Mouse (Mus musculus) C2C12 (cell line): ENCODE results near the gene Ppard. TPM values are rescaled to one million over a fixed set of nuclear protein-coding genes. Genes with fewer than 3 reads are reported as not detected.

ENCODE experiments used
- H3K27me3 ChIP-seq: one replicate; pipeline ENCODE4 v1.6.1; 2011; ENCODE audit not compliant: control insufficient read depth, insufficient read depth, insufficient read length
- H3K36me3 ChIP-seq: one replicate; pipeline ENCODE4 v1.6.1; 2011; ENCODE audit not compliant: control insufficient read depth, insufficient read depth
- H3K4me3 ChIP-seq: one replicate; pipeline ENCODE4 v1.5.1; 2011; ENCODE audit warnings: mild to moderate bottlenecking, control low read depth; ENCODE audit not compliant: poor library complexity, insufficient read depth, severe bottlenecking
- H3K79me2 ChIP-seq: one replicate; pipeline ENCODE4 v1.6.1; 2011; ENCODE audit not compliant: control insufficient read depth, insufficient read depth
- H3K79me3 ChIP-seq: one replicate; pipeline ENCODE4 v1.6.1; 2011; ENCODE audit warnings: low read depth, control low read depth
- H3ac ChIP-seq: one replicate; pipeline ENCODE3; 2011; ENCODE audit warnings: low read depth; ENCODE audit not compliant: control insufficient read depth, insufficient read length
- CEBPB ChIP-seq: IDR thresholded peaks from one replicate; pipeline ENCODE4 v1.6.1; 2011; ENCODE audit warnings: low read depth, mild to moderate bottlenecking, control low read depth, moderate library complexity
- CTCF ChIP-seq: IDR thresholded peaks from one replicate; pipeline ENCODE4 v1.5.1; 2011; ENCODE audit not compliant: control insufficient read depth, insufficient read depth, insufficient read length
- FOSL1 ChIP-seq: IDR thresholded peaks from one replicate; pipeline ENCODE4 v1.8.0; 2011; ENCODE audit warnings: mild to moderate bottlenecking, low read length; ENCODE audit not compliant: poor library complexity, insufficient read depth, severe bottlenecking
- MAX ChIP-seq: IDR thresholded peaks from one replicate; pipeline ENCODE4 v1.6.1; 2011; ENCODE audit warnings: mild to moderate bottlenecking, control low read depth
- MYOD1 ChIP-seq: IDR thresholded peaks from one replicate; pipeline ENCODE4 v1.6.1; 2011; ENCODE audit warnings: low read depth; ENCODE audit not compliant: control insufficient read depth, insufficient read length
- MYOG ChIP-seq: IDR thresholded peaks from one replicate; pipeline ENCODE4 v1.6.1; 2011; ENCODE audit not compliant: control insufficient read depth, insufficient read length; ENCODE audit errors: extremely low read depth
- USF1 ChIP-seq: IDR thresholded peaks from one replicate; pipeline ENCODE4 v1.6.1; 2011; ENCODE audit warnings: low read depth, mild to moderate bottlenecking, control low read depth, moderate library complexity
- polyA plus RNA-seq: library from polyadenylated mRNA; unstranded; fragments of >200 nt; fragmentation: generic; extraction: Trizol; gene quantifications from one replicate; pipeline ENCODE4 v1.2.1, GENCODE M21; 2012; ENCODE audit warnings: missing spikeins

Gene Ppard
- polyA plus RNA-seq, 1 experiment = 24.7 TPM

GRCm38 (mm10) chr17:28286133-28286532, 53.6 kb downstream of the Ppard start:
- no peak overlapping the region for H3K4me3 ChIP-seq
- no peaks in the 10 kb centered on the region for H3K27me3 ChIP-seq
- H3K79me2 ChIP-seq = no peaks in the 10 kb centered on the region
- H3K36me3 ChIP-seq = no peaks in the 10 kb centered on the region
- H3K79me3 ChIP-seq = no peaks in the 10 kb centered on the region
- TF ChIP-seq CTCF (no peak), USF1 (no peak), MYOG (no peak), MAX (no peak), CEBPB (no peak), FOSL1 (no peak), MYOD1 (no peak)
- no peak overlapping the region for H3ac ChIP-seq

- Histone ChIP-seq H3K27me3 (no peaks in the 10 kb centered on the region), H3K79me3 (no peaks in the 10 kb centered on the region), H3K79me2 (no peaks in the 10 kb centered on the region), H3K36me3 (peaks cover 2% of the 10 kb centered on the region), H3K4me3 (no peak overlapping the region), H3ac (no peak overlapping the region)
- TF ChIP-seq CTCF (no peak), MAX (no peak), USF1 (no peak), MYOG (no peak), CEBPB (no peak), FOSL1 (no peak), MYOD1 (no peak)
Measured at GRCm38 (mm10) chr17:28286964-28287363, 54.5 kb downstream of the Ppard start.

- Histone ChIP-seq H3K4me3 (no peak overlapping the region), H3ac (no peak overlapping the region), H3K79me2 (no peaks in the 10 kb centered on the region), H3K27me3 (no peaks in the 10 kb centered on the region), H3K79me3 (no peaks in the 10 kb centered on the region), H3K36me3 (peaks cover 7% of the 10 kb centered on the region)
- TF ChIP-seq MAX (no peak), CTCF (no peak), USF1 (no peak), FOSL1 (no peak)
Measured at GRCm38 (mm10) chr17:28287578-28287977, 55.1 kb downstream of the Ppard start.

GRCm38 (mm10) chr17:28287980-28288379, 55.5 kb downstream of the Ppard start:
- H3K79me2 ChIP-seq = no peaks in the 10 kb centered on the region

GRCm38 (mm10) chr17:28290262-28290661, 57.8 kb downstream of the Ppard start:
- no peak overlapping the region for H3ac ChIP-seq
- H3K4me3 ChIP-seq = no peak overlapping the region
- TF ChIP-seq USF1 = no peak
- H3K79me3 ChIP-seq = no peaks in the 10 kb centered on the region
- peaks cover 7% of the 10 kb centered on the region for H3K36me3 ChIP-seq
- H3K27me3 ChIP-seq = no peaks in the 10 kb centered on the region
- H3K79me2 ChIP-seq = no peaks in the 10 kb centered on the region

More at GRCm38 (mm10) chr17:28287980-28288379, 55.5 kb downstream of the Ppard start:
- no peaks in the 10 kb centered on the region for H3K79me3 ChIP-seq
- no peak overlapping the region for H3ac ChIP-seq
- H3K27me3 ChIP-seq = no peaks in the 10 kb centered on the region
- peaks cover 7% of the 10 kb centered on the region for H3K36me3 ChIP-seq
- TF ChIP-seq CEBPB (no peak), USF1 (no peak), MAX (no peak), MYOD1 (no peak), CTCF (peak; percentile 5), MYOG (no peak)
- no peak overlapping the region for H3K4me3 ChIP-seq

- Histone ChIP-seq H3K79me2 (no peaks in the 10 kb centered on the region), H3K79me3 (no peaks in the 10 kb centered on the region), H3K4me3 (no peak overlapping the region), H3K27me3 (no peaks in the 10 kb centered on the region), H3ac (no peak overlapping the region), H3K36me3 (peaks cover 7% of the 10 kb centered on the region)
- TF ChIP-seq MAX (no peak), MYOD1 (no peak), CTCF (no peak), MYOG (no peak), FOSL1 (no peak), USF1 (no peak), CEBPB (no peak)
Measured at GRCm38 (mm10) chr17:28290671-28291070, 58.2 kb downstream of the Ppard start.
